Mouse (Mus musculus) cerebellum, postnatal 4 days (tissue): ENCODE measurements at regions not wholly inside any gene's neighbourhood (a gene's known extent, or its start where the extent isn't known, plus 50 kb on each side); places are given as distances from the start of the nearest gene placed in this dataset.
"Not testable (repeated sequence)": the region's sequence is repeated elsewhere in the genome, so short reads cannot be mapped to it uniquely, and the experiment has no call there.

Experiments used
- DNase-seq, 2 experiments: peaks; one replicate each; pipeline ENCODE4 v3.0.0; 2022; ENCODE audit warnings: low spot score in 2 of 2, mixed read lengths in 1 of 2

GRCm38 (mm10) chr3:126011269-126011668 lies 72.8 kb upstream of the Ugt8a start:
- peak in 1 of 2 experiments; percentile 1 for DNase-seq

- no peak for DNase-seq
Measured at GRCm38 (mm10) chr3:126016166-126016565, 77.7 kb upstream of the Ugt8a start.

GRCm38 (mm10) chr3:126044327-126044726 lies 105.9 kb upstream of the Ugt8a start:
- DNase-seq = no peak

- DNase-seq = no peak
Measured at GRCm38 (mm10) chr3:126044861-126045260, 106.4 kb upstream of the Ugt8a start.

- DNase-seq = no peak
Measured at GRCm38 (mm10) chr3:126045992-126046786, 107.8 kb upstream of the Ugt8a start.

- DNase-seq = no peak
Measured at GRCm38 (mm10) chr3:126058585-126058984, 120.2 kb upstream of the Ugt8a start.

GRCm38 (mm10) chr3:126105086-126105485 lies 166.7 kb upstream of the Ugt8a start:
- no peak for DNase-seq

GRCm38 (mm10) chr3:126109371-126109770 lies 171.0 kb upstream of the Ugt8a start:
- no peak for DNase-seq

GRCm38 (mm10) chr3:126117849-126118248 lies 179.4 kb upstream of the Ugt8a start:
- DNase-seq = no peak

- no peak for DNase-seq
Measured at GRCm38 (mm10) chr3:126122323-126123259, 184.2 kb upstream of the Ugt8a start.

- no peak for DNase-seq
Measured at GRCm38 (mm10) chr3:126166542-126166941, 196.9 kb upstream of the Arsj start.

- no peak for DNase-seq
Measured at GRCm38 (mm10) chr3:126209024-126209423, 154.5 kb upstream of the Arsj start.

- peak in 1 of 2 experiments; percentile 22 for DNase-seq
Measured at GRCm38 (mm10) chr3:126210226-126210625, 153.3 kb upstream of the Arsj start.

GRCm38 (mm10) chr3:126227575-126227974 lies 135.9 kb upstream of the Arsj start:
- DNase-seq = no peak

- no peak for DNase-seq
Measured at GRCm38 (mm10) chr3:126245834-126246233, 117.7 kb upstream of the Arsj start.

GRCm38 (mm10) chr3:126261270-126261669 lies 102.2 kb upstream of the Arsj start:
- no peak for DNase-seq

- DNase-seq = not testable (repeated sequence)
Measured at GRCm38 (mm10) chr3:126272027-126272426, 91.5 kb upstream of the Arsj start.

- DNase-seq = no peak
Measured at GRCm38 (mm10) chr3:126273566-126273965, 89.9 kb upstream of the Arsj start.

GRCm38 (mm10) chr3:126276008-126276700 lies 87.3 kb upstream of the Arsj start:
- no peak for DNase-seq

- no peak for DNase-seq
Measured at GRCm38 (mm10) chr3:126284294-126285090, 79.0 kb upstream of the Arsj start.

GRCm38 (mm10) chr3:126292259-126292658 lies 71.2 kb upstream of the Arsj start:
- DNase-seq = no peak
